Mouse (Mus musculus) midbrain, embryonic 12.5 days (tissue): ENCODE results near the gene Thada. TPM values are rescaled to one million over a fixed set of nuclear protein-coding genes. Genes with fewer than 3 reads are reported as not detected.

Source experiments
- ATAC-seq: fragments of 200-750 bp; cut with Nextera tagmentation; 2 replicates; pipeline ENCODE4 v1.8.0; 2017; ENCODE audit warnings: low read depth, moderate TSS enrichment, moderate library complexity; ENCODE audit not compliant: low FRiP score
- H3K27ac ChIP-seq: fragments of 300-500 bp; sonication (generic); replicated peaks from 2 replicates; pipeline ENCODE4 v1.5.1; 2016; ENCODE audit warnings: mild to moderate bottlenecking
- H3K27me3 ChIP-seq: fragments of 300-500 bp; sonication (generic); 2 replicates; pipeline ENCODE4 v1.6.1; 2016; ENCODE audit warnings: mild to moderate bottlenecking
- H3K36me3 ChIP-seq: fragments of 300-500 bp; sonication (generic); 2 replicates; pipeline ENCODE4 v1.6.1; 2016
- H3K4me1 ChIP-seq: fragments of 300-500 bp; sonication (generic); 2 replicates; pipeline ENCODE4 v1.6.1; 2016
- H3K4me2 ChIP-seq: fragments of 300-500 bp; sonication (generic); replicated peaks from 2 replicates; pipeline ENCODE4 v1.6.1; 2016; ENCODE audit warnings: mild to moderate bottlenecking, moderate library complexity
- H3K4me3 ChIP-seq: fragments of 300-500 bp; sonication (generic); 2 replicates; pipeline ENCODE4 v1.5.1; 2016; ENCODE audit warnings: mild to moderate bottlenecking
- H3K9ac ChIP-seq: fragments of 300-500 bp; sonication (generic); replicated peaks from 2 replicates; pipeline ENCODE4 v1.6.1; 2016; ENCODE audit warnings: mild to moderate bottlenecking, moderate library complexity
- H3K9me3 ChIP-seq: fragments of 300-500 bp; sonication (generic); 2 replicates; pipeline ENCODE4 v1.6.1; 2016; ENCODE audit warnings: mild to moderate bottlenecking
- WGBS: fragments of 180-500 bp; shearing (Covaris S2); methylation state at CpG from one replicate; pipeline ENCODE4 v1.1.7; 2016; 5-methylcytosine and 5-hydroxymethylcytosine counted together
- polyA plus RNA-seq: library from polyadenylated mRNA; unstranded; fragments of >200 nt; fragmentation: Nextera tagmentation; extraction: Ambion mirVana; gene quantifications from 2 replicates; pipeline ENCODE4 v1.2.1, GENCODE M21; 2016

The Thada gene
- polyA plus RNA-seq, 1 experiment from 2014 or later = 11.8 TPM

- H3K4me3 ChIP-seq = no peak overlapping the region
- H3K27me3 ChIP-seq = no peaks in the 10 kb centered on the region
- H3K9ac ChIP-seq = no peak overlapping the region
- H3K36me3 ChIP-seq = peaks cover 8% of the 10 kb centered on the region; the same call in 1 of the 2 replicates
- H3K27ac ChIP-seq = no peak overlapping the region
- no peak overlapping the region for H3K4me2 ChIP-seq
- ATAC-seq = no peak
- peaks cover 20% of the 10 kb centered on the region for H3K4me1 ChIP-seq
- 93% methylated on average over 3 of the region's 3 CpGs for WGBS
- no peaks in the 10 kb centered on the region for H3K9me3 ChIP-seq
These were observed 113.2 kb downstream of the Thada start for GRCm38 (mm10) chr17:84352790-84353154.

- Histone ChIP-seq H3K4me1 (peaks cover 20% of the 10 kb centered on the region), H3K9ac (no peak overlapping the region), H3K27me3 (no peaks in the 10 kb centered on the region), H3K27ac (0 out of 2 replicates have a peak overlapping the region, but pooled peaks have one; percentile 17), H3K9me3 (no peaks in the 10 kb centered on the region), H3K36me3 (peaks cover 11% of the 10 kb centered on the region; the same call in 1 of the 2 replicates), H3K4me3 (no peak overlapping the region), H3K4me2 (no peak overlapping the region)
- ATAC-seq = no peak
- 75% methylated on average over 9 of the region's 9 CpGs for WGBS
These were observed 113.9 kb downstream of the Thada start for GRCm38 (mm10) chr17:84351912-84352789.

- 0 out of 2 replicates have a peak overlapping the region, but pooled peaks have one; percentile 49 for H3K27ac ChIP-seq
- H3K27me3 ChIP-seq = no peaks in the 10 kb centered on the region
- ATAC-seq = no peak
- H3K4me1 ChIP-seq = peaks cover 20% of the 10 kb centered on the region
- no peak overlapping the region for H3K4me2 ChIP-seq
- WGBS = 61% methylated on average over 3 of the region's 3 CpGs
- H3K4me3 ChIP-seq = no peak overlapping the region
- no peak overlapping the region for H3K9ac ChIP-seq
- H3K9me3 ChIP-seq = no peaks in the 10 kb centered on the region
- H3K36me3 ChIP-seq = peaks cover 15% of the 10 kb centered on the region; the same call in 1 of the 2 replicates
These were observed 114.7 kb downstream of the Thada start for GRCm38 (mm10) chr17:84351276-84351675.

GRCm38 (mm10) chr17:84348865-84349264, 117.1 kb downstream of the Thada start:
- Histone ChIP-seq H3K9ac (no peak overlapping the region), H3K27me3 (no peaks in the 10 kb centered on the region), H3K9me3 (no peaks in the 10 kb centered on the region), H3K36me3 (peaks cover 19% of the 10 kb centered on the region; the same call in 1 of the 2 replicates), H3K27ac (no peak overlapping the region), H3K4me1 (peaks cover 16% of the 10 kb centered on the region), H3K4me3 (no peak overlapping the region), H3K4me2 (no peak overlapping the region)
- WGBS = 94% methylated on average over 3 of the region's 3 CpGs
- no peak for ATAC-seq

- Histone ChIP-seq H3K27ac (no peak overlapping the region), H3K4me1 (peaks cover 5% of the 10 kb centered on the region), H3K36me3 (peaks cover 10% of the 10 kb centered on the region), H3K9me3 (no peaks in the 10 kb centered on the region), H3K9ac (no peak overlapping the region), H3K4me2 (no peak overlapping the region), H3K27me3 (no peaks in the 10 kb centered on the region), H3K4me3 (no peak overlapping the region)
- WGBS = 46% methylated on average over 6 of the region's 6 CpGs
- ATAC-seq = no peak
These were observed 123.6 kb downstream of the Thada start for GRCm38 (mm10) chr17:84342299-84342817.

DNA sequence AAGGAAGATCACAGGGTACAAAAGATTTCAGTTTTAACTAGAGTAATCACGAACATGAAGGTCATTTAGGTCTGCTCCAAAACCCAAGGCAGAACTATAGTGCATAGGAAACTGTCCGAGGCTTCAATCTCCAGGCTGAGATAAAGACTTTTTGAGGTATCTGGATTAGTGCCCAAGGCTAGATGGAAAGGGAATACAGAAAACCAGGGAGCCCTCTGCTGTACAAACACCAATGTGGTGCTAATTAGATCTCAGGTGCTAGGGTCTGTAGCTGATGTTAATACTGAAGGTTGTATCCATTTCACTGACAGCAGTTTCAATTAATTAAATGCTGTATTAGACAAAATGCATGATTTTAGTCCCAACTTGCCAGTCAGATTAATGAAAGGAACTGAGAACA, 124.3 kb downstream of the Thada start:
- no peaks in the 10 kb centered on the region for H3K9me3 ChIP-seq
- no peaks in the 10 kb centered on the region for H3K27me3 ChIP-seq
- WGBS = 85% methylated on average over 2 of the region's 2 CpGs
- H3K36me3 ChIP-seq = peaks cover 7% of the 10 kb centered on the region
- ATAC-seq = no peak
- no peak overlapping the region for H3K4me2 ChIP-seq
- H3K4me1 ChIP-seq = peaks cover 5% of the 10 kb centered on the region
- H3K9ac ChIP-seq = no peak overlapping the region
- H3K4me3 ChIP-seq = no peak overlapping the region
- no peak overlapping the region for H3K27ac ChIP-seq

DNA sequence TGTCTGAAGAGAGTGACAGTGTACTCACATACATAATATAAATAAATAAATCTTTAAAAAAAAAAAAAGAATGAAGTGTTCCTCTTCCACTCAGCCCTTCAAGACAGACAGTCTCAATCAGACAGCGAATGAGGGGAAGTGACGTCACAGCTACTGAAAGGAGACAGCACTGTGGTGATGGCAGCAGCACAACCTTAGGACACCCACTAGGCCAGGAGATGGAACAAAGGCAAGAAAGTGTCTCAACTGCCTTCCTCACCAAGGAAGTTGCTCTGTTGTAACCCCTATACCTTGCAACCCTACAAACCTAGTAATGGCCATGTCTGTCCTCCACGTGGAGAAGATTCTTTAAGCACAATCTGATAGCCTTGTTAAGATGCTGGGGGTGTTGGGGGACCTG, 125.4 kb downstream of the Thada start:
- no peak overlapping the region for H3K4me2 ChIP-seq
- WGBS = 96% methylated on average over 3 of the region's 3 CpGs
- peaks cover 9% of the 10 kb centered on the region for H3K36me3 ChIP-seq
- H3K27ac ChIP-seq = no peak overlapping the region
- peaks cover 5% of the 10 kb centered on the region for H3K4me1 ChIP-seq
- H3K4me3 ChIP-seq = no peak overlapping the region
- H3K9me3 ChIP-seq = no peaks in the 10 kb centered on the region
- H3K27me3 ChIP-seq = no peaks in the 10 kb centered on the region
- ATAC-seq = no peak
- H3K9ac ChIP-seq = no peak overlapping the region

DNA sequence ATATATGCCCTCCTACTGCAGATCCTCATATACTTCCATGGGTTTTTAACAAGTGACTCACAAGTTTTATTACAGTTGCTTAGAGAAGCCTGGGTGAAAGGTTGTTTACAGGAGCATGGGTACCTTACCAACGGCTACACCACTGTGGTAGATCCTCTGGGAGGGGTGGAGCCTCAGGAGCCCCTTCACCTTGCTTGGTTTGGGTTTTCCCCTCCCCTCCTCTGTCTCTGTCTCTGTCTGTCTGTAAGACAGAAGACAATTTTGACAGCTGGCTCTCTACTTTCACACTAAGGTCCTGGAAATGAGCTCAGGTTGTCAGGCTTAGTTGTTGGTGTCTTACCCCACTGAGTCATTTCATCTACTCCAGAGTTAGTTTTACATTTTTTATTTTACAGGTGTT, 130.0 kb downstream of the Thada start:
- H3K9me3 ChIP-seq = no peaks in the 10 kb centered on the region
- H3K27me3 ChIP-seq = no peaks in the 10 kb centered on the region
- H3K4me1 ChIP-seq = no peaks in the 10 kb centered on the region; the same call in 1 of the 2 replicates
- 75% methylated on average over 1 of the region's 1 CpGs for WGBS
- no peak overlapping the region for H3K9ac ChIP-seq
- no peak overlapping the region for H3K27ac ChIP-seq
- peaks cover 22% of the 10 kb centered on the region for H3K36me3 ChIP-seq
- ATAC-seq = no peak
- no peak overlapping the region for H3K4me3 ChIP-seq
- no peak overlapping the region for H3K4me2 ChIP-seq

DNA sequence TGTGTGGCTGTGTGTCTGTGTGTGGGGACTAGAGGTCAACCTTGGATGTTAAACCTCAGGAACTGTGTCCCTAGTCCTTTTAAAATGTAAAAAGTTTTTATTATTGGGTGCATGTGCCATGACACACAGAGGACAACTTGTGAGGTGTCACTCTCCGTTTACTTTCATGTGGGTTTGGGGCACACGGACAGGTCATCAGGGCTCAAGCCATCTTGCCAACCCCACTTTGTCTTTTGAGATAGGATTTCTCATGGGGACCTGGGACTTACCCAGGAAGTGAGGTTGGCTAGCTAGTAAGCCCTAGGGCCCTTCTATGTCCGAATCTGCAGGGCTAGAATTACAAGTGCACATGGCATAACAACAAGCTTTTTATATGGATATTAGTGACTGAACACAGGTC, 130.9 kb downstream of the Thada start:
- Histone ChIP-seq H3K4me1 (no peaks in the 10 kb centered on the region; the same call in 1 of the 2 replicates), H3K27ac (no peak overlapping the region), H3K4me2 (no peak overlapping the region), H3K4me3 (no peak overlapping the region), H3K9me3 (no peaks in the 10 kb centered on the region), H3K36me3 (peaks cover 22% of the 10 kb centered on the region), H3K9ac (no peak overlapping the region), H3K27me3 (no peaks in the 10 kb centered on the region)
- no peak for ATAC-seq
- 89% methylated on average over 3 of the region's 3 CpGs for WGBS

DNA sequence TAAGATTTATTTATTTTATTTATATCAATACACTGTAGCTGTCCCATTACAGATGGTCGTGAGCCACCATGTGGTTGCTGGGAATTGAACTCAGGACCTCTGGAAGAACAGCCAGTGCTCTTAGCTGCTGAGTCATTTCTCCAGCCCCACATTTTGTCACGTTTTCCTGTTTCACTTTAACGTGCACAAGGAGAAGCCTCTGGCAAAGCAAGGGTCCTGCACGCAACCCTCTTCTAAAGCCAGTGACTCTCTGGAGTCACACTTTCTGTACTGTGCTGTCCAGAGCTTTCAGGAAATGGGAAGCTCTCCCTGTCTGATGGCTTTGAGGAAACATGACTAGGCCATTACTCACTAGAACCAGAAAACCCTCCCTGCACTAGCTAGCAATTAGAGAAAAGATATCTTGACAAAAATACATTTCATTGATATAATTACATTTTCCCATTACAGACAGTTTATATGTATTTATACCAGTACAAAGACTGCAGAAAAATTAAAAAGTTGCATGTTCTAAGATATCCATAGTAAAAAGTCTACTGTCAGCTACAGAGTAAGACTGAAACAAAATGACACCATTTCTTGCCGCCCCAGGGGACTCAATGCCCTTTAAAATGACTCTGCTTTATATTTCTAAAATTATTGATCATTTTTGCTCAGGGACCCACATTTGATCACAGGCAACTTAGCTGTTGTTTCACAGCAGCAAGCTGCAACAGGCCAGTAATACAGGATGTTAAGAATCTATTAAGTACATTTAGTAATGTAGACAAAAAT, 131.6 kb downstream of the Thada start:
- WGBS = 88% methylated on average over 5 of the region's 5 CpGs
- Histone ChIP-seq H3K9ac (no peak overlapping the region), H3K4me2 (no peak overlapping the region), H3K27me3 (no peaks in the 10 kb centered on the region), H3K9me3 (no peaks in the 10 kb centered on the region), H3K36me3 (peaks cover 22% of the 10 kb centered on the region), H3K27ac (no peak overlapping the region), H3K4me1 (no peaks in the 10 kb centered on the region; the same call in 1 of the 2 replicates), H3K4me3 (no peak overlapping the region)
- ATAC-seq = no peak

- Histone ChIP-seq H3K4me3 (no peak overlapping the region), H3K9me3 (no peaks in the 10 kb centered on the region), H3K4me1 (no peaks in the 10 kb centered on the region; the same call in 1 of the 2 replicates), H3K9ac (no peak overlapping the region), H3K4me2 (no peak overlapping the region), H3K27ac (no peak overlapping the region), H3K27me3 (no peaks in the 10 kb centered on the region), H3K36me3 (peaks cover 22% of the 10 kb centered on the region)
- ATAC-seq = no peak
- WGBS = 92% methylated on average over 5 of the region's 5 CpGs
These were observed 133.1 kb downstream of the Thada start for GRCm38 (mm10) chr17:84332940-84333339.

- H3K4me3 ChIP-seq = no peak overlapping the region
- ATAC-seq = no peak
- H3K27me3 ChIP-seq = no peaks in the 10 kb centered on the region
- H3K27ac ChIP-seq = no peak overlapping the region
- 85% methylated on average over 8 of the region's 8 CpGs for WGBS
- no peak overlapping the region for H3K9ac ChIP-seq
- H3K36me3 ChIP-seq = peaks cover 16% of the 10 kb centered on the region
- no peaks in the 10 kb centered on the region; the same call in 1 of the 2 replicates for H3K4me1 ChIP-seq
- H3K9me3 ChIP-seq = no peaks in the 10 kb centered on the region
- H3K4me2 ChIP-seq = no peak overlapping the region
These were observed 135.0 kb downstream of the Thada start for GRCm38 (mm10) chr17:84330986-84331385.
